Comparison of ENCODE assay signal across 7 mouse cellular contexts in genomic region chr3:135524900-135525299, GRCm38 (mm10). TPM values are rescaled to one million over a fixed set of nuclear protein-coding genes. Genes with fewer than 3 reads are reported as not detected.
A peak's percentile ranks its signal among the peaks of the same experiment; 100 is the strongest.
DNase-seq lines count a peak whose midpoint lies in the region; ATAC-seq and TF ChIP-seq lines count a peak whose summit lies in the region.
"Not testable (repeated sequence)": the region's sequence is repeated elsewhere in the genome, so short reads cannot be mapped to it uniquely, and the experiment has no call there.

No protein-coding gene starts in this region.

- H3K36me3 ChIP-seq in CH12.LX (replicated peaks in 1 of 2; ENCODE audit: control insufficient read depth in 1 of 2, insufficient read depth in 1 of 2, low read length in 1 of 2), result peaks cover 34 to 79% of the 10 kb centered on the region in 2 experiments
- H3K36me3 ChIP-seq in ES-Bruce4 (ENCODE audit: control insufficient read depth, insufficient read depth, low read length, poor library complexity, severe bottlenecking); embryonic facial prominence, embryonic 14.5 days (ENCODE audit: control insufficient read depth, insufficient read depth, low read length); kidney, embryonic 14.5 days (ENCODE audit: control insufficient read depth, insufficient read depth, low read length); kidney, embryonic 15.5 days; kidney, embryonic 16.5 days (ENCODE audit: insufficient read depth, low read length); kidney, postnatal 0 days (ENCODE audit: insufficient read depth, low read length): not testable (repeated sequence)

- 54% methylated on average over 2 of the region's 2 CpGs for WGBS in embryonic facial prominence, embryonic 14.5 days
- WGBS in kidney, embryonic 14.5 days, result 10% methylated on average over 1 of the region's 2 CpGs
- WGBS in kidney, embryonic 15.5 days, result 32% methylated on average over 2 of the region's 2 CpGs
- WGBS in kidney, embryonic 16.5 days, result 29% methylated on average over 1 of the region's 2 CpGs
- 31% methylated on average over 2 of the region's 2 CpGs for WGBS in kidney, postnatal 0 days

- not testable (repeated sequence) for H3K79me2 ChIP-seq in CH12.LX (replicated peaks; ENCODE audit: control insufficient read depth, extremely low read depth, insufficient read depth, poor library complexity, severe bottlenecking)

- dilution Hi-C loops in CH12.LX (cut with MboI; ENCODE audit: extremely low pct_ligation_motif_present, extremely low pct_unique_long_range_greater_than_20kb, low sequenced_read_pairs), result not testable (repeated sequence)

- TF ChIP-seq CTCF in CH12.LX (conservative IDR thresholded peaks at IDR 0.05 in 1 of 2, IDR thresholded peaks at IDR 0.05 in 1 of 2; ENCODE audit: low read depth in 2 of 2, low read length in 2 of 2); ES-Bruce4 (IDR thresholded peaks at IDR 0.05; ENCODE audit: low read depth, low read length); kidney, postnatal 0 days (IDR thresholded peaks at IDR 0.05; ENCODE audit: low read depth): not testable (repeated sequence)

- H3K27ac ChIP-seq in CH12.LX (ENCODE audit: insufficient read depth, low read depth); embryonic facial prominence, embryonic 14.5 days (replicated peaks; ENCODE audit: low read depth, low read length); kidney, embryonic 14.5 days (ENCODE audit: low read depth, low read length); kidney, embryonic 16.5 days (ENCODE audit: low read length); kidney, postnatal 0 days: not testable (repeated sequence)
- H3K27ac ChIP-seq in ES-Bruce4 (ENCODE audit: insufficient read depth, low read length), result 0 out of 2 replicates have a peak overlapping the region, but pooled peaks have one; percentile 11
- H3K27ac ChIP-seq in kidney, embryonic 15.5 days, result 0 out of 2 replicates have a peak overlapping the region, but pooled peaks have one; percentile 16

- not testable (repeated sequence) for H3K27me3 ChIP-seq in CH12.LX (replicated peaks); ES-Bruce4 (ENCODE audit: control insufficient read depth, insufficient read depth, low read length, poor library complexity, severe bottlenecking); embryonic facial prominence, embryonic 14.5 days (replicated peaks; ENCODE audit: control insufficient read depth, insufficient read depth, low read length); kidney, embryonic 14.5 days (ENCODE audit: control insufficient read depth, insufficient read depth, low read length); kidney, embryonic 15.5 days; kidney, embryonic 16.5 days (ENCODE audit: insufficient read depth, low read length); kidney, postnatal 0 days (ENCODE audit: insufficient read depth, low read length)

- H3K9me3 ChIP-seq in CH12.LX (replicated peaks; ENCODE audit: low read length); ES-Bruce4 (replicated peaks; ENCODE audit: control insufficient read depth, insufficient read depth, low read length, poor library complexity, severe bottlenecking); embryonic facial prominence, embryonic 14.5 days (ENCODE audit: control insufficient read depth, low read length); kidney, embryonic 14.5 days (ENCODE audit: control insufficient read depth, low read length); kidney, embryonic 15.5 days (replicated peaks); kidney, embryonic 16.5 days (ENCODE audit: low read length); kidney, postnatal 0 days (replicated peaks; ENCODE audit: low read length): not testable (repeated sequence)

- not testable (repeated sequence) for TF ChIP-seq RAD21 in CH12.LX (IDR thresholded peaks at IDR 0.05; ENCODE audit: low read depth, low read length)

- in situ Hi-C loops in CH12.LX (cut with MboI; ENCODE audit: low pct_ligation_motif_present, low pct_unique_long_range_greater_than_20kb, low sequenced_read_pairs), result not testable (repeated sequence)

- not testable (repeated sequence) for H3K4me2 ChIP-seq in CH12.LX (ENCODE audit: insufficient read depth, low read depth, poor library complexity, severe bottlenecking); embryonic facial prominence, embryonic 14.5 days (ENCODE audit: low read depth, low read length); kidney, embryonic 14.5 days (replicated peaks; ENCODE audit: low read depth, low read length); kidney, embryonic 15.5 days; kidney, embryonic 16.5 days (replicated peaks; ENCODE audit: low read depth, low read length); kidney, postnatal 0 days (ENCODE audit: low read length)

- not testable (repeated sequence) for TF ChIP-seq EP300 in CH12.LX (IDR thresholded peaks at IDR 0.05; ENCODE audit: low read length); ES-Bruce4 (IDR thresholded peaks at IDR 0.05; ENCODE audit: insufficient read depth, low read depth, low read length)

- peak; percentile 39; the same call in 1 of the 2 replicates for ATAC-seq in embryonic facial prominence, embryonic 14.5 days (ENCODE audit: low read depth)
- ATAC-seq in kidney, embryonic 14.5 days (ENCODE audit: low FRiP score, low TSS enrichment), result peak; percentile 86
- ATAC-seq in kidney, embryonic 15.5 days (replicated peaks; ENCODE audit: low FRiP score), result peak; percentile 85
- peak; percentile 81 for ATAC-seq in kidney, embryonic 16.5 days (ENCODE audit: low FRiP score, low TSS enrichment)
- peak; percentile 69 for ATAC-seq in kidney, postnatal 0 days (replicated peaks; ENCODE audit: low FRiP score, low read depth)

- peaks cover 9 to 24% of the 10 kb centered on the region in 2 experiments for H3K4me1 ChIP-seq in CH12.LX (ENCODE audit: control insufficient read depth in 1 of 2, insufficient read depth in 2 of 2)
- H3K4me1 ChIP-seq in ES-Bruce4 (ENCODE audit: control insufficient read depth, insufficient read depth, low read length); embryonic facial prominence, embryonic 14.5 days (ENCODE audit: control insufficient read depth, insufficient read depth, low read length); kidney, embryonic 14.5 days (ENCODE audit: control insufficient read depth, insufficient read depth, low read length); kidney, postnatal 0 days (replicated peaks; ENCODE audit: insufficient read depth, low read length): not testable (repeated sequence)
- H3K4me1 ChIP-seq in kidney, embryonic 15.5 days, result peaks cover 16% of the 10 kb centered on the region
- peaks cover 19% of the 10 kb centered on the region for H3K4me1 ChIP-seq in kidney, embryonic 16.5 days (ENCODE audit: insufficient read depth, low read length)

- not testable (repeated sequence) for H3K9ac ChIP-seq in CH12.LX (ENCODE audit: insufficient read depth, low read depth); ES-Bruce4 (ENCODE audit: low read depth, poor library complexity, severe bottlenecking); embryonic facial prominence, embryonic 14.5 days (ENCODE audit: low read depth, low read length); kidney, embryonic 14.5 days (ENCODE audit: low read depth, low read length); kidney, embryonic 15.5 days; kidney, embryonic 16.5 days (replicated peaks; ENCODE audit: low read length); kidney, postnatal 0 days (ENCODE audit: low read depth, low read length)

- not testable (repeated sequence) for H3K4me3 ChIP-seq in CH12.LX (replicated peaks in 1 of 3; ENCODE audit: low read depth in 2 of 3, low read length in 2 of 3, poor library complexity in 1 of 3); ES-Bruce4 (ENCODE audit: low read depth, low read length); embryonic facial prominence, embryonic 14.5 days (ENCODE audit: low read depth, low read length); kidney, embryonic 14.5 days (ENCODE audit: low read length); kidney, embryonic 15.5 days (replicated peaks); kidney, embryonic 16.5 days (ENCODE audit: low read length); kidney, postnatal 0 days (replicated peaks; ENCODE audit: low read depth, low read length)

- DNase-seq in CH12.LX (ENCODE audit: extremely low read depth); embryonic facial prominence, embryonic 14.5 days (ENCODE audit: low spot score); kidney, postnatal 0 days (ENCODE audit: low spot score): not testable (repeated sequence)

- TF ChIP-seq POLR2A in CH12.LX (IDR thresholded peaks at IDR 0.05; ENCODE audit: low read depth, low read length); ES-Bruce4 (IDR thresholded peaks at IDR 0.05; ENCODE audit: insufficient read depth, low read length): not testable (repeated sequence)

TF ChIP-seq in CH12.LX, 34 proteins besides CTCF, POLR2A, EP300 and RAD21:
- TF ChIP-seq ZNF384 (IDR thresholded peaks at IDR 0.05; ENCODE audit: low read depth, low read length), result peak; percentile 15; the same call in 1 of the 2 replicates

RNA-seq across cellular contexts. Expression of gene Manba, which starts 39.5 kb away (rescaled TPM):
- total RNA-seq in CH12.LX (2012; rRNA removed) (32.3 and 35.2 TPM in 2 replicates), CH12.LX (2014; rRNA removed) (30.9 and 36.4 TPM in 2 replicates)
- polyA plus RNA-seq in CH12.LX (2012; ENCODE audit: insufficient read length, low read depth) (29.8 and 31.5 TPM in 2 replicates), ES-Bruce4 (2011; ENCODE audit: insufficient read depth, insufficient read length, low read depth, missing spikeins) (114 and 122 TPM in 2 replicates)
- 7.9 and 8.1 TPM in 2 replicates for polyA plus RNA-seq in embryonic facial prominence, embryonic 14.5 days (2014; fragmentation: Nextera tagmentation; extraction: Ambion mirVana)
- polyA plus RNA-seq in kidney, embryonic 14.5 days (2014; fragmentation: Nextera tagmentation; extraction: Ambion mirVana), result 8.2 and 23.2 TPM in 2 replicates
- 24.2 and 27.3 TPM in 2 replicates for polyA plus RNA-seq in kidney, embryonic 15.5 days (2015; fragmentation: Nextera tagmentation; extraction: Ambion mirVana)
- polyA plus RNA-seq in kidney, embryonic 16.5 days (2015; fragmentation: Nextera tagmentation; extraction: Ambion mirVana), result 36.5 and 39.6 TPM in 2 replicates
- polyA plus RNA-seq in kidney, postnatal 0 days (2015; fragmentation: Nextera tagmentation; extraction: Ambion mirVana), result 37.8 and 41.8 TPM in 2 replicates
